Mouse (Mus musculus) limb, embryonic 13.5 days (tissue): ENCODE data around the gene St6galnac3. TPM values are rescaled to one million over a fixed set of nuclear protein-coding genes. Genes with fewer than 3 reads are reported as not detected.

ENCODE experiments used
- ATAC-seq: fragments of 200-750 bp; cut with Nextera tagmentation; 2 replicates; pipeline ENCODE4 v1.8.0; 2017; ENCODE audit warnings: low read depth, moderate number of reproducible peaks, moderate TSS enrichment; ENCODE audit not compliant: low FRiP score
- H3K27ac ChIP-seq: fragments of 300-500 bp; sonication (generic); 2 replicates; pipeline ENCODE4 v1.5.1; 2015; ENCODE audit warnings: inconsistent platforms, mild to moderate bottlenecking, moderate library complexity
- H3K27me3 ChIP-seq: fragments of 300-500 bp; sonication (generic); 2 replicates; pipeline ENCODE4 v1.6.1; 2015; ENCODE audit warnings: mild to moderate bottlenecking, inconsistent platforms
- H3K36me3 ChIP-seq: fragments of 300-500 bp; sonication (generic); 2 replicates; pipeline ENCODE4 v1.6.1; 2015; ENCODE audit warnings: inconsistent platforms, mild to moderate bottlenecking, moderate library complexity
- H3K4me1 ChIP-seq: fragments of 300-500 bp; sonication (generic); 2 replicates; pipeline ENCODE4 v1.6.1; 2015; ENCODE audit warnings: inconsistent platforms
- H3K4me2 ChIP-seq: fragments of 300-500 bp; sonication (generic); replicated peaks from 2 replicates; pipeline ENCODE4 v1.6.1; 2015; ENCODE audit warnings: inconsistent platforms, mild to moderate bottlenecking, moderate library complexity
- H3K4me3 ChIP-seq: fragments of 300-500 bp; sonication (generic); 2 replicates; pipeline ENCODE4 v1.5.1; 2015; ENCODE audit warnings: moderate library complexity, mild to moderate bottlenecking, inconsistent platforms
- H3K9ac ChIP-seq: fragments of 300-500 bp; sonication (generic); 2 replicates; pipeline ENCODE4 v1.6.1; 2015; ENCODE audit warnings: mild to moderate bottlenecking, inconsistent platforms
- H3K9me3 ChIP-seq: fragments of 300-500 bp; sonication (generic); 2 replicates; pipeline ENCODE4 v1.6.1; 2016; ENCODE audit warnings: inconsistent platforms
- WGBS: fragments of 180-500 bp; shearing (Covaris S2); methylation state at CpG from one replicate; pipeline ENCODE4 v1.1.7; 2015; 5-methylcytosine and 5-hydroxymethylcytosine counted together
- polyA plus RNA-seq: library from polyadenylated mRNA; unstranded; fragments of >200 nt; fragmentation: Nextera tagmentation; extraction: Ambion mirVana; gene quantifications from 2 replicates; pipeline ENCODE4 v1.2.1, GENCODE M21; 2015

St6galnac3 gene
- polyA plus RNA-seq, 1 experiment from 2014 or later, result 53.7 TPM

DNA sequence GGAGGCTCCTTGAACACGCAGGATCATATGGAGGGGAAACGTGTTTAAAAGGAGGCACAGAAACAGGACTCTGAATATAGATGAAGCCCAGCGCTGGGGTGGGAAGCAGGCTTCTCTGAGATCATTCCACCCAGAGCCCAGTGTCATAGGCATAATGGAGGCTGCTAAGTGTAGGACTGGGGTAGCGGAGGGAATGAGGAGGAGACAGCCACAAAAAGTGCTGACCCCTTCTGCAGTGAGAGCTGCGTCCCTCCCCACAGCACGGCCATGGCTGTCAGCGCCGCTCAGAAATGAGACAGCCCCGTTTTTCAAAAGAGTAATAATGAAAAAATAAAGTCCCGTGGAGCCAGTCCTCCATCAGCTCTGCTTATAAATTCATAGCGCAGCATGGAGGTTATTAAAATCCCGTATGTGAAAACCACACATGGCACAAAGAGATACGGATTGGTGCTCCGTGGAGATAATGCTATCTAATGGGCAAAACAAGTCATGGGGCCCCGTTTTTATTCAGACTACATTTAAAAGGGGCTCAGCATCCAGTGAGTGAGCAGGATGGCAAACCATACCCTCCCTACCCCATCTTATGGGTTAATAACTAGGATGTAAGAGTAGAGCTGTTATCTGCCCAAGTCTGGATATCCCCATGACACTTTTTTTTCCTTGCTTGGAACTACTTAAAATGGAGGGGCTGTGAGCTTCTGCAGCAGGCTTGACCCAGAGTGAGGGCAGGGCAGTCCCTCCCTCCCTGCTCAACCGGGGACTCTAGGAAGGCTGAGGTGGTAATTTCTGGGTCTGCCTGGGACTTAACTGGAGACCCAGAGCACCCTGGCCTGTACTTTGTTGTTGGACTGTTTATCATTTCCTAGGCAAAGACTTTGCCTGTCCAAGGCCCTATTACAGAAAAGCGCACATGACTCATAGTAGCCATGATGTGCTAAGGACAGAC, 288.6 kb downstream of the St6galnac3 start:
- Histone ChIP-seq H3K4me3 (no peak overlapping the region), H3K4me2 (no peak overlapping the region), H3K4me1 (peaks cover 10% of the 10 kb centered on the region), H3K27me3 (no peaks in the 10 kb centered on the region), H3K9me3 (no peaks in the 10 kb centered on the region), H3K27ac (no peak overlapping the region), H3K9ac (no peak overlapping the region), H3K36me3 (no peaks in the 10 kb centered on the region)
- no peak for ATAC-seq
- 71% methylated on average over 17 of the region's 17 CpGs for WGBS

DNA sequence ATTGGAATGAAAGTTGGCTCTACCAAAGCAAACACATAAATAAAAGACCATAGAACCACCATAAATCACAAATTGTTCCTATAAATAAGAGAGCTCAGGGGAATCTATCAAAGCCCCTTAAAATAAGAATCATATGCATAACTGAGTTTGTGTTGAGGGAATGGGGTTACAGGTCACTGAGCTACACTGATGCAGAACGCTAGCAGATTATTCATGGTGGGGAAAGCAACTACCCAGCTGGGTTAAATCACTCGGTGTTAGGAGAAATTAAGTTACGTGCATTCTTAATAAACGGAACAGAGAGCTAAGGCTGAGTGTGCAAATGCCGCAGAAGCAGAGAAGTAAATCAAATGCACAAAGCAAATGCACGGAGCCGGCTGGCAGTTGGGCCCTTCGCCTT, 292.0 kb downstream of the St6galnac3 start:
- no peak for ATAC-seq
- H3K9ac ChIP-seq, result no peak overlapping the region
- H3K36me3 ChIP-seq, result no peaks in the 10 kb centered on the region
- H3K27ac ChIP-seq, result no peak overlapping the region
- H3K27me3 ChIP-seq, result no peaks in the 10 kb centered on the region
- H3K4me3 ChIP-seq, result no peak overlapping the region
- H3K4me2 ChIP-seq, result no peak overlapping the region
- no peaks in the 10 kb centered on the region for H3K9me3 ChIP-seq
- H3K4me1 ChIP-seq, result peaks cover 10% of the 10 kb centered on the region
- 53% methylated on average over 8 of the region's 8 CpGs for WGBS

DNA sequence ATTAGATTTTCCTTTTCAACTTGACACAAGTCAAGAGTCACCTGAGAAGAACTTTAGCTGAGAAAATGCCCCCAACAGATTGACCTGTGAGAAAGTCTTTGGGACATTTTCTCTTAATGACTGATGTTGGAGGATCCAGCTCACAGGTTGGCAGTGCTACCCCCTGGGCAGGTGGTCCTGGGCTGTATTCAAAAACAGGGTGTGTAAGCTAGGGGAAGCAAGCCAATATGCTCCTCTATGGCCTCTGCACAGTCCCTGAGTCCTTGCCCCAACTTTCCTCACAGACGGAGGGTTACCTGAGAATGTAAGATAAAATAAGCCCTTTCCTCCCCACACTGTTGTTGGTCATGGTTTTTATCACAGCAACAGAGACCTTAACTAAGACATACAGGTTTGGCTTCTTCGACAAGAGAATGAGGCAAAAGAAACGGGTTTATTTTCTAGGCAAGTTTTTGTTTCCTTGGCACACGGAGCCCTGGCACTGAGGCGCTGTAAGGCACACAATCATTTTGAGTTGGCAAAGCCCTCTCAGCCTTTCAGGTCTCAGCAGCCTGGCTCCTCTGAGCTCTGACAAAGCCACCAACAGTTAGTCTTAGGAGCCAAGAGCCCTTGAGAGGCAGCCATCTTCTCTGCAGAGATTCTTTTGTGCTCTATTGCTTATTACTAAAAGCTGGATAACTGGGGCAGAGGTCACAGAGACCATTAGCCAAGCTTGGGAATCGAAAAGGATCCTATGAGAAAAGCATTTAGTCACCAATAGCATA, 292.7 kb downstream of the St6galnac3 start:
- H3K4me3 ChIP-seq, result no peak overlapping the region
- H3K4me1 ChIP-seq, result peaks cover 10% of the 10 kb centered on the region
- H3K9ac ChIP-seq, result no peak overlapping the region
- H3K36me3 ChIP-seq, result no peaks in the 10 kb centered on the region
- no peak overlapping the region for H3K4me2 ChIP-seq
- no peaks in the 10 kb centered on the region for H3K27me3 ChIP-seq
- no peak overlapping the region for H3K27ac ChIP-seq
- no peaks in the 10 kb centered on the region for H3K9me3 ChIP-seq
- no peak for ATAC-seq
- whole genome bisulfite sequencing, result 84% methylated on average over 6 of the region's 6 CpGs

DNA sequence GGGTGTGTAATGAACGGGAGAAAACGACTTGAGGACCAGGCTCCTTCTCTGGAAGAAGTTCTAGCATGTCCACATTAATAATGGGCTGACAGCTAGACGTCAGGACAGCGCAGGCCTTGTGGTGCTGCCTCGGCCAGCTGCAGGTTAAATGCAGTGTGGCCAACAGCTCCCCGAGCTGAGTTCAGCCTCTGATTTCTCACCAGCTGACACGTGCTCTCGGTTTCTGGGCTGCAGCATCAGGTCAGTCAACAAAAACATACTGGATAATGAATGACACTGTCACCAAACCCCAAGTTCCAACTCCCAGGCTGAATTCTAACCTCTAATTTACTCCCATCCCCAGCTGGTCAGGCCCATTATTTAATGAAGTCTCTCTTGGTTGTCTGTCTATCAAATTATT, 295.1 kb downstream of the St6galnac3 start:
- no peaks in the 10 kb centered on the region for H3K9me3 ChIP-seq
- no peak for ATAC-seq
- H3K27me3 ChIP-seq, result no peaks in the 10 kb centered on the region
- H3K36me3 ChIP-seq, result no peaks in the 10 kb centered on the region
- H3K27ac ChIP-seq, result no peak overlapping the region
- peaks cover 4% of the 10 kb centered on the region for H3K4me1 ChIP-seq
- WGBS, result 65% methylated on average over 8 of the region's 8 CpGs
- H3K4me3 ChIP-seq, result no peak overlapping the region
- no peak overlapping the region for H3K9ac ChIP-seq
- H3K4me2 ChIP-seq, result no peak overlapping the region

DNA sequence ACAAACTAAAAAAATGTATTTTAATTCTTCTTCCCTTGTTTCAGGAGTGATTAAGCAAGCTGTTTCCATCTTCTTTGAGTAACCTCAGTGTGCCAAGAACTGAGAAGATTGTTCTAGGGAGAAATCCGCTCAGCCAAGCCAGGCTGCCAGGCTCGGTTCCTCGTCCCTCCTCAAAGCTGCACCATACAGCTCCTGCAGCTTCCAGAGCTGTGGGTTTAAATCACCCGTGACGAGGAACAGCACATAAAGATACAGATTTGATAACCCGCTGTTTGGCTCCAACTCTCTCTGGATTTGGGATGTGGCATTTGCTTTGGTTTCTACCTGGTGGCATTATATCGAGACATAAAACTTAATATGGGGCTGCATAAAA, 303.1 kb downstream of the St6galnac3 start:
- ATAC-seq, result no peak
- no peak overlapping the region for H3K4me3 ChIP-seq

DNA sequence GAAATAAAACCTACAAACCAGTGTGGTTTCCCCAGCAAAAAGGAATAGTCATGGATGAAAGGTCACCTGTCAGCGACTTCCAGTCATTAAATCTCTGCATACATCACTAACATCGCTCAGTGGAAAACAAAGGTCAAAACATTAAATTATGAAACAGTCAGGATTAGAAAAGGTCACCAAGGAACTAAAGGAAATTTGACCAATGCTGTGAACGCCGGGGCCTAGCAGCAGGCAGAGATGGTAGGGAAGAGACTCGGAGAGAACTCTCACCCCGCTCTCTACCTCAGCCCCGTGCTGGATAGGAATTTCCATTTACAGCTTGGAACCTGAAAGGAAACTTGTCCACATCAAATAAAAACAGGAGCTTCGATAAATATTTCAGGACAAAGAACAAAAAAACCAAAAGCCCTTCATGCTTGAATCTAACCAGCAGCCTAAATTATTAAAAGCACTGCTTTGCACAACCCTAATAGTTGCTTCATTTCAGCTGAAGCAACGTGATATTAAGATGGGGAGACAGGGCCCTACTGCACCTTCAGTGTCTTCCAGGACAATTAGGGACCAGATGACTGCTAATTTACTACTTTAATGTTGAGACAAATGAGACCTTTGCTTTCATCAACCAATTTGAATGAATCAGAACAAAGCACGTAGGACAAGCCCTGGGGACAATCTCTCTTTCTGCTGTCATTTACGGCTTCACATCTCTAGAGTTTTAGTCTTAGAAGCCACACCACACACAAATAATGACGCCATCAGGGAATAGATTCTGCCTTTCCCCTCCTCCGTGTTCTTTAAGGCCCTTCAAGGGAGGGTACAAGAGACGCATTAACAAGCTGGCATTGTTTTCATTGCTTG, 303.7 kb downstream of the St6galnac3 start:
- Histone ChIP-seq H3K9me3 (no peaks in the 10 kb centered on the region), H3K4me1 (no peaks in the 10 kb centered on the region; the same call in 1 of the 2 replicates), H3K4me2 (no peak overlapping the region), H3K27ac (no peak overlapping the region), H3K36me3 (no peaks in the 10 kb centered on the region), H3K27me3 (no peaks in the 10 kb centered on the region), H3K4me3 (no peak overlapping the region), H3K9ac (no peak overlapping the region)
- ATAC-seq, result no peak
- 61% methylated on average over 14 of the region's 14 CpGs for WGBS

More for the DNA sequence above, 303.1 kb downstream of the St6galnac3 start:
- H3K9ac ChIP-seq, result no peak overlapping the region
- H3K27ac ChIP-seq, result no peak overlapping the region
- H3K4me1 ChIP-seq, result no peaks in the 10 kb centered on the region; the same call in 1 of the 2 replicates
- H3K27me3 ChIP-seq, result no peaks in the 10 kb centered on the region
- no peaks in the 10 kb centered on the region for H3K9me3 ChIP-seq
- H3K4me2 ChIP-seq, result no peak overlapping the region
- 61% methylated on average over 7 of the region's 7 CpGs for WGBS
- H3K36me3 ChIP-seq, result no peaks in the 10 kb centered on the region

DNA sequence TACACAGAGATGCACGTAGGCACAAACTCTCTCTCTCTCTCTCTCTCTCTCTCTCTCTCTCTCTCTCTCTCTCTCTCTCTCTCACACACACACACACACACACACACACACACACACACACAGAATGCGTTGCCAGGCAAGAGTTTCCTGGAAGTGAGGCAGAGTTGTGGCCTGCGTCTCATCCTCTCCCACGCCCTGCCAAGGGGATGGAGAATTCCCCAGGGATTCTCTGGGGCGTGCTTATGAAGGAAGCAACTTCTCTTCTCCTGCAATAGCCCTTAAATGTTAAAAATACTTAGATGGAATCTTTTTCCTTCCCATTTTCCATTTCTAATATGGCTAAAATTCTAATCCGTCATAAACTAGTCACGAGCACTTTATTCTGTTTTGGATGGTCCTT, 305.6 kb downstream of the St6galnac3 start:
- Histone ChIP-seq H3K27ac (no peak overlapping the region), H3K4me3 (no peak overlapping the region), H3K4me2 (no peak overlapping the region), H3K27me3 (no peaks in the 10 kb centered on the region), H3K9ac (no peak overlapping the region), H3K4me1 (no peaks in the 10 kb centered on the region; the same call in 1 of the 2 replicates), H3K36me3 (no peaks in the 10 kb centered on the region), H3K9me3 (no peaks in the 10 kb centered on the region)
- no peak for ATAC-seq
- WGBS, result 82% methylated on average over 7 of the region's 7 CpGs

DNA sequence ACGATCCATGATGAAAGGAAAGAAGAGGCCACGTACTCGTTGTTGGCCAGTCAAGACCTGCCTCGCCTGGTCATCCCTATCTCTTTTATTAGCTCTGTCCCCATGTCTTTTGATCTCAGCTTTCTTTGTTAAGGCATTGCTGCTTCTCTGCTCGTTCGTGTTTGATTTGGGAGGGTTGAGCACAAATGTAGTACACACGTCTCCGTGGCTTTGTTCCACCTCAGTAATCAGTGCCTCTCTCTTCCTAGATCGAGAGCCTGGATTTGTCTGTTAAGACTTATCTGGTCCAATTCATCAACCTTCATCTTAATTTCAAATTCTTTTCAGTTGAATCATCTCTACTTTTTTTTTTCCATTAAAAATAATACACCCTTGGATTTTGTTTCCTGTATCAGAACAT, 308.0 kb downstream of the St6galnac3 start:
- Histone ChIP-seq H3K36me3 (no peaks in the 10 kb centered on the region), H3K27ac (no peak overlapping the region), H3K9me3 (no peaks in the 10 kb centered on the region), H3K4me3 (no peak overlapping the region), H3K27me3 (no peaks in the 10 kb centered on the region), H3K4me2 (no peak overlapping the region), H3K4me1 (no peaks in the 10 kb centered on the region; the same call in 1 of the 2 replicates), H3K9ac (no peak overlapping the region)
- ATAC-seq, result no peak
- 82% methylated on average over 9 of the region's 9 CpGs for WGBS

DNA sequence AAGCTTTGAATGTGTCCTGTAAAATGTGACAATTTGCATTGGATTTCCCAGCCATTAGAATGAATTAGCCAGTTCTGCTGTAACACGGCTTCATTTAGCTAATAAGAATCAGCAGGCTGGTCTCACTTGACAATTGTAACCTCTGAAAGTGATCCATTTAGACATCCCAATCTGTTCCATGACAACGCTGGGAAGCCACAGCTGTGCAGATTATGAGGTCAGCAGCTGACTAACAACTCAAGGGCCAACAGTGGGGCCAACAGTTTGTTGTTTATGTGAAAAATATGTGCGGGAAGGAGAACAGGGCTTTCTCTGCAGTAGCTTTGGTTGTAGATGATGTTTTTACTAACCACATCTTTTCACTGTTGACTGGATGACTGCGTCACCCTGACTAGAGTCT, 308.6 kb downstream of the St6galnac3 start:
- Histone ChIP-seq H3K4me3 (no peak overlapping the region), H3K9ac (no peak overlapping the region), H3K4me1 (no peaks in the 10 kb centered on the region), H3K36me3 (no peaks in the 10 kb centered on the region), H3K27ac (no peak overlapping the region), H3K27me3 (no peaks in the 10 kb centered on the region), H3K9me3 (no peaks in the 10 kb centered on the region), H3K4me2 (no peak overlapping the region)
- 82% methylated on average over 4 of the region's 4 CpGs for WGBS
- no peak for ATAC-seq

DNA sequence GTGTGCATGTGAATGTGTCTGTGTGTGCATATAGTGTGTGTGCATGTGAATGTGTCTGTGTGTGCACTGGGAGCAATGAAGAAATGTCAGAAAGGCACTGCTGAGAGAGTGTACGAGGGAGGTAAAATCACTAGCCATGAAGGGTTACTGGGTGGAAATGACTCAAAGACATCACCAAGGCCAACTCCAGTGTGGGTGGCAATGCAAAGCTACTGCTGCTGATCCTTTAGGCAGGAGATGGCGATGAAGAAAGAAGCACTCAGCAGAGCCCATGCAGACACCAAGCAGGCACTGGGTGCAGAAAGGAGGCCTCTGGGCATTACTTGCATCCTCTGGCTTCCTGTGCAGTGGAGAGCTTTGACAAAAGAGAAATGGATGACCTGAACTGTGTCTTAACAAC, 310.8 kb downstream of the St6galnac3 start:
- Histone ChIP-seq H3K9me3 (no peaks in the 10 kb centered on the region), H3K9ac (no peak overlapping the region), H3K27ac (no peak overlapping the region), H3K27me3 (no peaks in the 10 kb centered on the region), H3K4me2 (no peak overlapping the region), H3K36me3 (no peaks in the 10 kb centered on the region), H3K4me3 (no peak overlapping the region), H3K4me1 (peaks cover 4% of the 10 kb centered on the region; the same call in 1 of the 2 replicates)
- no peak for ATAC-seq
- 88% methylated on average over 2 of the region's 2 CpGs for WGBS

DNA sequence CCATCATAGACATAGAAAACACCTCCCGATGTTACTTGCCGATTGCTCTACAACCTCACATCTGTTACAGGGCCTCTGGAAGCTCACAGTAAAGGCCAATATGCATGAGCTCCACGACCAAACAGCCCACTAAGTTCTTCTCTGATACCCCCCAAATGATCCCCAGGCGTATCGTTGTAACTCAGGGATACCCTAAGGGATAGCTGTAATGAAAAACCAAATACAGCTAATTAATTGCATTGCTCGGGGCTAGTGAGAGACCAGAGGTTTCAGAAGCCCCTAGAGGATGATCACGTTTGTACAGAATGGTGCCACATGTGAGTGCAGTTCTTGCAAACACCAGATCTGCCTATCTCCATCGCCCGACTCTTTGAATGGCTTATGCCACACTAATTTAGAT, 315.7 kb downstream of the St6galnac3 start:
- Histone ChIP-seq H3K36me3 (no peaks in the 10 kb centered on the region), H3K4me2 (no peak overlapping the region), H3K9me3 (no peaks in the 10 kb centered on the region), H3K27me3 (no peaks in the 10 kb centered on the region), H3K4me3 (no peak overlapping the region), H3K4me1 (peaks cover 4% of the 10 kb centered on the region; the same call in 1 of the 2 replicates), H3K9ac (no peak overlapping the region), H3K27ac (no peak overlapping the region)
- 50% methylated on average over 9 of the region's 9 CpGs for WGBS
- ATAC-seq, result no peak
